ENCODE assay signal across 9 mouse cellular contexts in genomic region chr4:103619946-103620371, GRCm38 (mm10). TPM values are rescaled to one million over a fixed set of nuclear protein-coding genes. Genes with fewer than 3 reads are reported as not detected.
DNase-seq lines count a peak whose midpoint lies in the region; ATAC-seq and TF ChIP-seq lines count a peak whose summit lies in the region.
"Had no signal": no experiment of that assay in that cellular context is flagged by ENCODE, and none has a peak within 500 bp of the region (broad histone marks: within the 10 kb centered on the region; RNA-seq: fewer than 3 reads in every experiment).

No protein-coding gene starts in this region.

- H3K9me3 ChIP-seq in kidney, embryonic 16.5 days (ENCODE audit: low read length): no peaks in the 10 kb centered on the region
- no peaks in the 10 kb centered on the region for H3K9me3 ChIP-seq in forebrain, embryonic 14.5 days (replicated peaks; ENCODE audit: control insufficient read depth, low read length)
- H3K9me3 ChIP-seq in neural tube, embryonic 14.5 days (ENCODE audit: control insufficient read depth, low read length): no peaks in the 10 kb centered on the region

- peaks cover 48% of the 10 kb centered on the region for H3K27me3 ChIP-seq in kidney, embryonic 16.5 days (ENCODE audit: insufficient read depth, low read length)
- peaks cover 36% of the 10 kb centered on the region for H3K27me3 ChIP-seq in forebrain, embryonic 14.5 days (replicated peaks; ENCODE audit: control insufficient read depth, insufficient read depth, low read length)
- peaks cover 16% of the 10 kb centered on the region for H3K27me3 ChIP-seq in neural tube, embryonic 14.5 days (ENCODE audit: control insufficient read depth, insufficient read depth, low read length)

- no peak overlapping the region for H3K27ac ChIP-seq in kidney, embryonic 16.5 days (ENCODE audit: low read length)
- peak overlapping the region; percentile 63; the same call in 1 of the 2 replicates for H3K27ac ChIP-seq in forebrain, embryonic 14.5 days (ENCODE audit: low read depth, low read length)
- H3K27ac ChIP-seq in left cerebral cortex, adult 2 months: peak overlapping the region; percentile 92
- H3K27ac ChIP-seq in neural tube, embryonic 14.5 days (ENCODE audit: low read depth, low read length): peak overlapping the region; percentile 35; the same call in 1 of the 2 replicates

- 0 out of 2 replicates have a peak overlapping the region, but pooled peaks have one; percentile 15 for H3K9ac ChIP-seq in kidney, embryonic 16.5 days (replicated peaks; ENCODE audit: low read length)
- H3K9ac ChIP-seq in forebrain, embryonic 14.5 days (ENCODE audit: low read length): peak overlapping the region; percentile 60
- H3K9ac ChIP-seq in neural tube, embryonic 14.5 days (replicated peaks; ENCODE audit: low read depth, low read length): peak overlapping the region; percentile 41

- ATAC-seq in kidney, embryonic 16.5 days (ENCODE audit: low FRiP score, low TSS enrichment): peak; percentile 73; the same call in 1 of the 2 replicates
- ATAC-seq in forebrain, embryonic 14.5 days: 0 out of 2 replicates have a peak, but pooled peaks have one; percentile 44
- peak; percentile 39 for ATAC-seq in neural tube, embryonic 14.5 days (ENCODE audit: low read depth)
- ATAC-seq in megakaryocyte-erythroid progenitor cell, adult 5-6 weeks (replicated peaks; ENCODE audit: low FRiP score, low TSS enrichment, poor library complexity, severe bottlenecking): no peak

- no peaks in the 10 kb centered on the region; the same call in 1 of the 2 replicates for H3K4me1 ChIP-seq in kidney, embryonic 16.5 days (ENCODE audit: insufficient read depth, low read length)
- no peaks in the 10 kb centered on the region for H3K4me1 ChIP-seq in forebrain, embryonic 14.5 days (ENCODE audit: control insufficient read depth, insufficient read depth, low read length)
- 0 out of 2 replicates have a peak, but pooled peaks cover 5% of the 10 kb centered on the region for H3K4me1 ChIP-seq in neural tube, embryonic 14.5 days (ENCODE audit: control insufficient read depth, insufficient read depth, low read length)

- H3K36me3 ChIP-seq in kidney, embryonic 16.5 days (ENCODE audit: insufficient read depth, low read length): no peaks in the 10 kb centered on the region
- no peaks in the 10 kb centered on the region for H3K36me3 ChIP-seq in forebrain, embryonic 14.5 days (ENCODE audit: control insufficient read depth, insufficient read depth, low read length)
- no peaks in the 10 kb centered on the region for H3K36me3 ChIP-seq in neural tube, embryonic 14.5 days (ENCODE audit: control insufficient read depth, insufficient read depth, low read length)

- TF ChIP-seq CTCF in left cerebral cortex, adult 2 months (IDR thresholded peaks at IDR 0.05): no peak; the same call in 1 of the 2 replicates

- no peak for DNase-seq in kidney, adult 9 months
- DNase-seq in adrenal gland, postnatal 14 days: peak; percentile 47
- no peak for DNase-seq in forebrain, embryonic 14.5 days (ENCODE audit: low spot score)
- peak; percentile 42 to 69 for DNase-seq in left cerebral cortex, adult 2 months (ENCODE audit: extremely low spot score in 1 of 2, low spot score in 2 of 2)
- DNase-seq in spleen, adult 18-20 months: no peak

- WGBS in kidney, embryonic 16.5 days: 0% methylated on average over 28 of the region's 28 CpGs
- WGBS in forebrain, embryonic 14.5 days: under 1% methylated on average over 28 of the region's 28 CpGs
- WGBS in neural tube, embryonic 14.5 days: under 1% methylated on average over 28 of the region's 28 CpGs

- H3K4me3 ChIP-seq in kidney, embryonic 16.5 days (ENCODE audit: low read length): peak overlapping the region; percentile 45
- peak overlapping the region; percentile 42 for H3K4me3 ChIP-seq in forebrain, embryonic 14.5 days (ENCODE audit: low read depth, low read length)
- H3K4me3 ChIP-seq in left cerebral cortex, adult 2 months: peak overlapping the region; percentile 66
- H3K4me3 ChIP-seq in neural tube, embryonic 14.5 days (ENCODE audit: low read depth, low read length): peak overlapping the region; percentile 39

- intact Hi-C loops in left cerebral cortex, adult 2 months (cut with DNase I): no loop called here

- H3K4me2 ChIP-seq in kidney, embryonic 16.5 days (replicated peaks; ENCODE audit: low read depth, low read length): peak overlapping the region; percentile 70
- peak overlapping the region; percentile 58 for H3K4me2 ChIP-seq in forebrain, embryonic 14.5 days (ENCODE audit: low read length)
- peak overlapping the region; percentile 48 for H3K4me2 ChIP-seq in neural tube, embryonic 14.5 days (ENCODE audit: low read depth, low read length)

RNA-seq across cellular contexts. Expression of gene Dab1, which starts 0.8 kb away (rescaled TPM):
- polyA plus RNA-seq in kidney, embryonic 16.5 days (2015; fragmentation: Nextera tagmentation; extraction: Ambion mirVana): 20.6 and 23.2 TPM in 2 replicates
- 0.37 and 1.7 TPM in 2 replicates for total RNA-seq in adrenal gland, postnatal 14 days (2021)
- polyA plus RNA-seq in forebrain, embryonic 14.5 days (2014; fragmentation: Nextera tagmentation; extraction: Ambion mirVana): 106 and 137 TPM in 2 replicates
- total RNA-seq in left cerebral cortex, adult 2 months (2021): 100 to 1,000 TPM; 121 to 131 TPM
- polyA plus RNA-seq in neural tube, embryonic 14.5 days (2014; fragmentation: Nextera tagmentation; extraction: Ambion mirVana): 58.0 and 58.3 TPM in 2 replicates
- not detected in 2 replicates for total RNA-seq in megakaryocyte-erythroid progenitor cell, adult 5-6 weeks (2014; fragmentation: Nextera tagmentation)
- not detected in 2 replicates for total RNA-seq in megakaryocyte-erythroid progenitor cell, adult 5-6 weeks (2017)
- total RNA-seq: hematopoietic stem cell, adult 5-6 weeks had no signal

Comparison
In these comparisons a context has a peak if more than half of its experiments do, and no peak if none do; other contexts are left out.
1. DNase-seq: peak in adrenal gland, postnatal 14 days (single experiment) and left cerebral cortex, adult 2 months (2 of 2); none in kidney, adult 9 months (single experiment), forebrain, embryonic 14.5 days (single experiment) and spleen, adult 18-20 months (0 of 2).
2. RNA of gene Dab1, which starts 0.8 kb away (total RNA-seq): 121 to 131 TPM in left cerebral cortex, adult 2 months; 0.37 to 1.7 TPM in adrenal gland, postnatal 14 days and not detected in megakaryocyte-erythroid progenitor cell, adult 5-6 weeks; every median in the first group is over 10 times any median in the second.
3. Peak in every context shown above with its lines, with median percentiles within 50 percentile points of each other: H3K4me2 ChIP-seq, H3K4me3 ChIP-seq and H3K9ac ChIP-seq.